Mouse (Mus musculus) layer of hippocampus, adult 9-10 months (tissue): ENCODE measurements around the gene Olfr68.
"Not testable (repeated sequence)": the region's sequence is repeated elsewhere in the genome, so short reads cannot be mapped to it uniquely, and the experiment has no call there.

Experiments used
- DNase-seq: peaks from one replicate; pipeline ENCODE4 v3.0.0; 2022; ENCODE audit warnings: low spot score

The Olfr68 gene

DNA sequence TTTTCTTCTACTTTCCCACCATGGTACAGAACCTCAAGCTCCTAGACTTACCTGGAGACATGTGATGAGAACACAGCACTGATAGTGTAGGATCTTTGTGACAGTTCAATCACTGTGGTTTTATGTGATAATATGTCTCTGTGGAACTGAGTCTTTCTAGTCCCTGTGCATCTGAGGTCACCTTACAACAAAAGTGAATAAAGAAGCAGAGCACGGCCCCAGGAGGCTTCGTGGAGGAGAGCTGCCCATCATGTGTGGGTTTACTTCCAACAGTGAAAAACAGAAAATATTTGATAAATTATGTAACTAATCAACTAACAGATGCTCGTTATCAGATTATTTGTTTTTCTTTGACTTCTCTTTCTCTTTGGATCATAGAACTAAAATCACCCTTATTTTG is at the start of gene Olfr68:
TSS of gene Olfr68 (minus strand) at position 101 of the 400 bp plus-strand sequence.
- DNase-seq = no peak

DNA sequence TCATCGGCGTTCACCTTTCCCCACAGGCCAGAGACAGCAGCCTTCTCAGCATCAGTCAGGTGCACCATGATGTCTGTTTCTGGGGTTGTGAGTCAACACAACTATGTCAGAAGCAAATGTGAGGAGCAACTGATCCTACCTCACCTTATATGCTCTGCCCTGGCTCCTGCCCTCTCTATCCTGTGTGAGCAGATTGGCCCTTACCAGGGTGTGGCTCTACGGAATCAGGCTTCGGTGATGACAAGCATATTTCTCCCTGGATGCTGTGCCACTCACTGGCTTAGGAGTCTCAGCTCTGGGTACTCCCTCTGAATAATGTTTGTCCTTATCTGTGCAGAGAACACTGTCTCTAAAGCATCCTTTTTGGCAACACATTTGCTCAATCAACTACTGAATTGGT is 48.3 kb upstream of the Olfr68 start, which contains the start of gene Hbb-bs:
TSS of gene Hbb-bs (minus strand) at position 289 of the 400 bp plus-strand sequence.
- DNase-seq = no peak

DNA sequence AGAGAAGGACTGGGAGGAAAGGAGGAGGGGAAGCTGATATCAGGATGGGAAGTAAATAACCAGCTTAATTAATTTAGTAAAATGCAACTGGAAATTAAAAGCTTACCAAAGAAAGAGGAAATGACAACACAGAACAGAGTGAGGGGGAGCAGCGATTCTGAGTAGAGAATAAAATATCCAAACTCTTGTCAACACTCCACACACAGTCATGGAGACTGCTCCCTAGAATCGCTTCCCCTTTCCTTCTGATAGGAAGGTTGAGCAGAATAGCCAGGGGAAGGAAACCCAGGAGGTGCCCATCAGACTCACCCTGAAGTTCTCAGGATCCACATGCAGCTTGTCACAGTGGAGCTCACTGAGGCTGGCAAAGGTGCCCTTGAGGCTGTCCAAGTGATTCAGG is 47.6 kb upstream of the Olfr68 start:
- DNase-seq = not testable (repeated sequence)

- no peak for DNase-seq
These were observed 46.9 kb upstream of the Olfr68 start for GRCm38 (mm10) chr7:103826255-103826887.

GRCm38 (mm10) chr7:103825536-103826254 is 46.2 kb upstream of the Olfr68 start:
- DNase-seq = no peak

GRCm38 (mm10) chr7:103824597-103824996 is 45.1 kb upstream of the Olfr68 start:
- DNase-seq = no peak

GRCm38 (mm10) chr7:103815085-103815484 is 35.6 kb upstream of the Olfr68 start:
- not testable (repeated sequence) for DNase-seq

- DNase-seq = no peak
These were observed 34.3 kb upstream of the Olfr68 start, which contains the start of gene Hbb-bt for GRCm38 (mm10) chr7:103813766-103814165. Gene Hbb-bt (minus strand): TSS chr7:103813996.

DNA sequence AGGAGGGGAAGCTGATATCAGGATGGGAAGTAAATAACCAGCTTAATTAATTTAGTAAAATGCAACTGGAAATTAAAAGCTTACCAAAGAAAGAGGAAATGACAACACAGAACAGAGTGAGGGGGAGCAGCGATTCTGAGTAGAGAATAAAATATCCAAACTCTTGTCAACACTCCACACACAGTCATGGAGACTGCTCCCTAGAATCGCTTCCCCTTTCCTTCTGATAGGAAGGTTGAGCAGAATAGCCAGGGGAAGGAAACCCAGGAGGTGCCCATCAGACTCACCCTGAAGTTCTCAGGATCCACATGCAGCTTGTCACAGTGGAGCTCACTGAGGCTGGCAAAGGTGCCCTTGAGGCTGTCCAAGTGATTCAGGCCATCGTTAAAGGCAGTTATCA is 33.7 kb upstream of the Olfr68 start:
- DNase-seq = not testable (repeated sequence)

GRCm38 (mm10) chr7:103812174-103812573 is 32.7 kb upstream of the Olfr68 start:
- DNase-seq = no peak

GRCm38 (mm10) chr7:103811223-103811845 is 31.8 kb upstream of the Olfr68 start:
- no peak for DNase-seq

DNA sequence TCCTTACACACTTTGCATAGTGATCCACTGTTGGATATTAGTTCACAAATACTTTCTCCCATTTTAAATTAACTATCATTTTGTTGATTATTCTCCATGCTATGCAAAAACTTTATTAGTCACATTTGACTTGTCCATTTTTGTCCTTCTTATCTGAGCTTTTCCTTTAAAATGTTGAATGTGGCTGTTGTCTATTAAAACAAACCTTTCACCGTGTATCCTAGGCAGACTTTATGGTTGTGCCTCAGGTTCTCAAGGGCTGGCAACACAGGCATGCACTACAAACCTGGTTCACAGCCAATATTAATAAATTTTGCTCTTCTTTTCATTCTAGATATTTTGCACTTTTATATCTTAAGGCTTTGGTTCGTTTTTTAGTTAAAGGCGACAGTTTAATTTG is 31.2 kb upstream of the Olfr68 start:
- DNase-seq = no peak

- DNase-seq = no peak
These were observed 30.8 kb upstream of the Olfr68 start for GRCm38 (mm10) chr7:103810296-103810695.

GRCm38 (mm10) chr7:103809801-103810155 is 30.3 kb upstream of the Olfr68 start:
- no peak for DNase-seq

DNA sequence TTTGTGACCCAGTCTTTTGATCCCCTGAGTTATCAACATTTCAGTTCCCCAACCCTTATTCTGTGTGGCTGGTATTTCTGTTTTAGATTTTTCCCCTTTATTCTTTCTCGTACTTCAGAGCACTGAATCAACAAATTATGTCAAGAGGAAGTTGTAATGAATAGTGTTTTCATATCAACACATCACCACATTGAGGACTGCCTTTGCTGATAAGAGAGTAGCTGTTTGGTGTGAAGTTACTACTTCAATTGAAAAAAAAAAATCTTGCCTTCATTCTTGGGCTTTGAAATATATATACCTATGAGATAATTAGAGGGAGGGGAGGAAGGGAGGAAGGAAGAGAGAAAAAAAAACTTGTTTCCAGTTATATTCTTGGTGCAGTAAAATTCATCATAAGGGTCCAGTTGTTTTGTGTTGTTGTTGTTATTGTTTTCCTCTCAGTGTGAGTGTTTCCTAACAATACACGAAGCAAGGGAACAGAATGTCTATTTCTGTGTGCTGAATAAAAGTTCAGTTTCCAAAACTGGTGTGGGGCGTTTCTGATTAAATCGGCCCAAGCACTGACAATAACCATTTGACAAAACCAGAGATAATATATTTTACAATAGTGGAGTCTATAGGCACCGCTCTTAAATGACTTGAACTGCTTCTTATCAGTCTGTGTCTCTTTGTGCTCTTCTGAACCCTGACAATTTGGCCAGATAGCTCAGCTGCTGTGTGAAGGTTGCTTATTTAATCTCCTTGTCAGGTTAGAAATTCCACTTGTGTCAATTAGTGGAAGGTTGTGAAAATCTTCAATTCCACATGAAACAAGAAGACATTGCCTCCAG is 29.7 kb upstream of the Olfr68 start:
- DNase-seq = no peak

GRCm38 (mm10) chr7:103808120-103808519 is 28.6 kb upstream of the Olfr68 start:
- DNase-seq = not testable (repeated sequence)

DNA sequence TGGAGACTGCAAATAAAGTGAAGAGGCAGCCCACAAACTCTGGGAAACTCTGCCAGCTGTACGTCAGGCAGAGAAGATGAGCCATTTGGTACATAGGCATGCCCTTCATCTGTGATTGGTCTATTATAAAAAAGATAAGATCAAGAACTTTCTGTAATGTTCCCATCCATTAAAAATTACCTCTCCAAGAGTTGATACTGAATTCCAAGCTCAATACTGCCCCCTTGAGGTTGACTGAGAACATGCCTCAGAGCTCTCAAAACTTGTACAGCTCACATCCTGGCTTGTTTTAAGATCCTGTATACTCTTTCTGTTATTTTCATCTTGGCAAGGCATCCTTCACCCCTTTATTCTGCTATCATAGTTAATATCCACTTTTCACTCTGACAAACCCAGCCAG is 27.4 kb upstream of the Olfr68 start:
- DNase-seq = no peak

- no peak for DNase-seq
These were observed 13.3 kb upstream of the Olfr68 start for GRCm38 (mm10) chr7:103792669-103793388.

GRCm38 (mm10) chr7:103791721-103792120 is 12.2 kb upstream of the Olfr68 start, which contains the start of gene Olfr67:
Gene Olfr67 (minus strand): TSS chr7:103791821.
- no peak for DNase-seq

- not testable (repeated sequence) for DNase-seq
These were observed 1.8 kb downstream of the Olfr68 start for GRCm38 (mm10) chr7:103777652-103778051.

DNA sequence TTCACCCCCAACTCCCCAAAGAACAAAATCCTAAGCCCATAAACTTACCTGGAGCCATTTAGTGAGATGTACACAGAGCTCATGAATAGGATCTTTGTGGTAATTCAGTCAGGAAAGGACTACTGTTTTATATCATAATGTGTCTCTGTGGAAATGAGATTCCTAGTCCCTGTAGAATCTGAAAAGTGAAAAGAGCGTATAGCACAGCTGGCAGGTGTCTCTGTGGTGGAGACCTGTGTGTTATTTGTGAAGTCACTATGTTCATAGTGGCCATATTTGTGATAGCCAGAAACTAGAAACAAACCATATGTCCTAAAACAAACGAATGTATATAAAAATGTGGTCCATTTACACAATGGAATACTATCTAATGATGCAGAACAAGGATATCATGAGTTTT is 8.0 kb downstream of the Olfr68 start, which contains the start of gene Olfr69:
TSS of gene Olfr69 (minus strand) at position 101 of the 400 bp plus-strand sequence.
- DNase-seq = no peak
